Mouse (Mus musculus) CH12.LX (cell line): ENCODE data around the gene Hlf.

Source experiments
- CTCF ChIP-seq, 2 experiments: IDR thresholded peaks in 1 of 2; conservative IDR thresholded peaks in 1 of 2; 2 replicates each; pipeline ENCODE4 v1.5.1; 2011 to 2012; ENCODE audit warnings: low read depth in 2 of 2, low read length in 2 of 2, improper control_type of control experiment in 1 of 2, inconsistent platforms in 1 of 2, mild to moderate bottlenecking in 1 of 2, moderate library complexity in 1 of 2
- POLR2AphosphoS2 ChIP-seq: IDR thresholded peaks from 2 replicates; pipeline ENCODE4 v1.6.1; 2011; ENCODE audit warnings: low read depth, low read length, improper control_type of control experiment

GRCm38 (mm10) chr11:90398850-90399249, 8.2 kb upstream of the Hlf start:
- no peak for TF ChIP-seq POLR2AphosphoS2
- no peak for TF ChIP-seq CTCF (conservative IDR thresholded peaks at IDR 0.05 in 1 of 2, IDR thresholded peaks at IDR 0.05 in 1 of 2; ENCODE audit: low read depth in 2 of 2, low read length in 2 of 2)
